Mouse (Mus musculus) lung, postnatal 14 days (tissue): ENCODE results near the gene Mef2b.

Experiments used
- DNase-seq: peaks from one replicate; pipeline ENCODE4 v3.0.0; 2021

Gene Mef2b

DNA sequence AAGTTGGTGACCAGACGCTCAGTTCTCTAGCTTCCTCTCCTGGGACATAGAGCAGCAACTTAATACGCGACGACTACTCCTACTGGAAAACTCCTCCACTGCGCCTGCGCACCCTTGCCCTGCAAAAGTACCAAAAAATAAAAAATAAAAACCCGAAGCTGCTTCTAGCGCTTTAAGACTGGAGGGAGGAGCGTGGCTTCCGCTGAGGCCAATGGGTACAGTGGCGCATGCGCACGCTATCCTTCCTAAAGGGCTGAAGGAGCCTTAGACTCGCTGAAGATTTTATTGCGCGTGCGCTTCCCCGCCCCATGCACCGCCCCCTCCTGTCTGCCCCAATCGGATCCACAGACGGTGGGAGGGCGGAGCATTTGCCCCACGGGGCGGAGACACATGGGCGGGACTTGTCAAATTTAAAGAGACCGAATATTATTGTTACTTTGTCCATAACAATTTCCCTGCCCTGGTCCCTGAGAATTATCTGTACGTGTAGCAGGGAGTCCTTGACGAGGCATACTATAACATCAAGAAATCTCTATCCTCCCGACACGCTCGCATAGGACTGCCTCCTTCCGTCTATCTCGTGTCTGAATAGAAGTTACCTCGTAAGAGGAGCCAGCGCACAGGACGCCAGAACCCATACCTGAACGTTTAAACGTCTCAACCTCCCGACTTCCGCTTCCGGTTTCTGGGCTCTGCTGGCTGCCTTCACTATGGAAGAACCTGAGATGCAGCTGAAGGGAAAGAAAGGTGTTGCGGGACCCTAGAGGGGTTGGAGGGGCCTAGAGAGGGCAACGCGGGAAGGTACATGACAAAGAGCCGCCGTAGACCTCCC, at the start of gene Mef2b, which contains the start of the genes Rfxank and Borcs8:
Mef2b (plus strand) TSS at position 686 of the 832 bp plus-strand sequence.
Rfxank (minus strand) TSS at position 129 of the 832 bp plus-strand sequence.
Borcs8 (plus strand) TSS at position 474 of the 832 bp plus-strand sequence.
- DNase-seq = peak; percentile 99

- DNase-seq = no peak
Measured at GRCm38 (mm10) chr8:70092786-70093185, 46.7 kb upstream of the Mef2b start.

DNA sequence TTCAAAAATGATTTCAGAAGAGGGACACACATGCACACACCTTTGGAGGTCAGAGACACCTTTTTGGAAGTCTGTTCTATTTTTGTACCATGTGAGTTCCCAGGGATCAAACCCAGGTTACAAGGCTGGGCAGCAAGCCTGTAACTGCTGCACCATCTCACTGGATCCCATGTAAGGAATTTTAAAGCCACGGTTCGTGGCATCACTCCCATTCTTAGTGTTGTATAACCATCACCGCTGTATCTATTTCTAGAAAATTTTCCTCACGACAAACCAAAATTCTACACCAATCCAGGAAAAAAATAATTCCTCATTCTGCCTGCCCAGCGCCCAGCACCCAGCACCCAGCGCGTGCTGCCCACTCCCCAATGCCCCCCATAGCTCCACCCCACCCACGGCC, 40.2 kb upstream of the Mef2b start:
- no peak for DNase-seq

GRCm38 (mm10) chr8:70100241-70100640, 39.3 kb upstream of the Mef2b start:
- DNase-seq = no peak

DNA sequence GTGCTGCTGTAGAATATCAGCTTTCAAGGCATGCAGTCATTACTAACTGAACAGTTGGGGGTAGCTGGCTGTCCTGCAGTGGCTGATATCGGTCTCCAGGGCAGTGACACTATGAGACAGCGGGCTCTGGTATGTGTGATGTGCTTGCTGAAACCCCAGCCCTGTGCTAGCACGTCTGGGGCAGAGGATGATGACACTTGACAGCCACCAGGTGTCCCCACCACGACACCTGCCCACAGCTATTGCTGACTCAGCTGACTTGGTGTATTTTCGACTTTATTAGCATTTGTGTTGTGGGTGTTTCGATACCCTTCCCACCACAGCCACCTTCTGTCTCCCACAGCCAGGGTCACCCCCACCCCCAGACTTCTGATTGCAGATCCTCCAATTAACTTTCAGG, 35.0 kb upstream of the Mef2b start:
- peak; percentile 44 for DNase-seq

- no peak for DNase-seq
Measured at GRCm38 (mm10) chr8:70104922-70105321, 34.6 kb upstream of the Mef2b start.

DNA sequence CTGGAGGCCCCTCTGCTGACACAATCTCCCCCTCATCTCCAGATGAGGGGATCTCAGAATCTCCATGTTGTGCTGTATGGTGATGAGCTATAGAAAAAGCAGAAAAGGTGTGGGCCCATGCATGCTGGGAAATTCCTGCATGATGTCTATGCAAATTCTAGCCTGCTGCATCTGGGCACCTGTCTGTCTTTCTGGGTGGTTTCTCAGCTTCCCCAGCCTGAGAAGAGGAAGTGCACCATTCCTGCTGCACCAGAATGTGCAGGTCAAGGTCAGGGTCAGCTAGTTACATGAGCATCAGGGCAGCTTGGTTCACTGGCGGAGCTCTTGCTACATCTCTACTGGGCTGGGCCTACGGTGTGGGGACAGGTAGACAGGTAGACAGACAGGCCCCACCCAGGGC, 29.1 kb upstream of the Mef2b start:
- no peak for DNase-seq

GRCm38 (mm10) chr8:70111192-70111795, 28.2 kb upstream of the Mef2b start:
- DNase-seq = no peak

DNA sequence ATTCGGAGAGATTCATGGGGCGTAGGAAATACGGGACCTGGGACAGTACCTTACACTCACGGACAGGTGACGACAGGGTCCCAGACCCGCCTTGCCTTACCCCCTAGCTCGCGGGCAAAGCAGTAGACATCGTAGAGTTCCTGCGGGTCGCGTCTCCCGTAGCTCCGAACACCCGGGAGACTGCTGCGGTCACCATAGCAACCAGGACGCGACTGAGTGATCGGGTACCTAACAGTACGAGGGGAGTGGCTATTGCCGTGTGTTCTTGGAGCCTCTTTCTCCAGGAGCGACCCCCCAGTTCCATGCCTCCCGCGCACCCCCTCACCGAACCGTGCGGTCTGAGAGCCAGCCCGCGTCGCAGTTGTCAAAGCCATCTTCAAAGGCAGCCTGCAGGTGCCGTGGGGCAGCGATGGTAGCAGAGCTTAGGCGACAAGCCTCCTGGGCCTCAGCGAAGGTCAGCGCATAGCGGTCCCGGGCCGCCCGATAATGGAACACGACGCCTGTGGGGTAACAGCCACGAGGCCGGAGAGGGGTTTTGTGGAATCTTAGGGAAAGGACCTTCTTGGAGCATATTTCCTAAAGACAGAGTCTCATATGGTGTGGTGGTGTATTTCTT, 27.0 kb upstream of the Mef2b start:
- no peak for DNase-seq

GRCm38 (mm10) chr8:70114488-70114887, 25.0 kb upstream of the Mef2b start:
- DNase-seq = no peak

GRCm38 (mm10) chr8:70114892-70115291, 24.6 kb upstream of the Mef2b start:
- no peak for DNase-seq

DNA sequence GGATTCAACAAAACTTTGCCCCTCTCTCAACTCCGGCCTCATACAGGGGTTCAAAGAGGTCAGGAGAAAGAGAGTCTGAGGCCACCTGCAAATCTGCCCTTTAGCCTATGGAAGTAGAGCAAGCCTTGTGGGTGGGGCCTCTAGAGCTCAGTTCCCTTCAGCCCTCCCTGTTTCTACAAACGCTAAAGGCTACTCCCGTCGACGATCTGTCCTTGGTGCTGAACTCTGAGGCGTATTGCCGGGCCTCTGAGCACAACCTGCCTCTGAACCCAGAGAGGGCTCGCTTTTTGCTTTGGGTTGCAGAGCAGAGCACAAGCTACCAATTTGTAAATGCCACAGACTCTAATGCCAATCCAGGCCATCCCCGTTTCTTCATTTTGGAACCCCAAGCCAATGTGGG, 21.9 kb upstream of the Mef2b start:
- peak; percentile 15 for DNase-seq

DNA sequence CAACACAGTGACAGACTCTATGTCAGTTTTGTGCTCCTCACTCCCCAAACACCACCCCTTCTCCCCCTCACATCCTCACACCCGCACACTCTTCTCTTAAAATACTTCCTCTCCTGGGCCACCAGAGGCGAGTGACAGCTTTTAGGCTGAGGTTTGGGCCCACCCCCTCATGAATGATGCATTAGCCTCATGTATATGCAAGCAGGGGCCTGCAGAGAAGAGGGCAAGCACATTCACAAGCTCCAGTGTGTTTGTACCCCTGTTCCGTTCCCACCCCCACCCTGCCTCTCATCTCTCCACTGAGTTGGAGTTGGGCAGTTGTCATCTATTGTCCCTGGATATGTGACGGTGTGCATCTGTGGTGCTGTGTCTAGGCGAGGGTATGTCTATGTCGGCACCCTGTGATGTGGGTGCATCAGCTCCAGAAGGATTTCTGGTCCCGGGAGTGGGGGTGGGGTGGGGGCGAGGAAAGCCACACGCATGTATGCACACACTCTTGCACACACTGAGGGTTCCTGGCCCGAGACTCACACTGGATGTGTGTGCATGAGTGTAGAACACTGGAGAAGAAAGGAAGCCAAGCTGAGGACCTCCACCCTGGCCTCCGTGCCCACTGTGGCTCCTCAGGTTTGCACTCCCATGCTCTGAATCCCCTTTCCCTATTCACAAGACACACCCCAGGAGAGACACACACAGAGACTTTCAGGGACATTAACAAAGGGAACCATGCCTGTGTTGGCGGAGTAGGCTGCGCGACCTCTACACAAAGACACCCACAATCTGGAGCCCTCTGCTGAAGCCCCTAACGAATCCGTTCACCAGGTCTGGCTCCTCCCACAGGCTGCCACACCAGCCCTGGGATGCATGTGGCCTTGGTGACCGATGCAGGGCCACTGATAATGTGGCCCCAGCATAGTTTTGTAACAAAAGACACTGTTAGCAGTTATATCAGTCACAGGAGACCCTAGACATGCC, 20.5 kb upstream of the Mef2b start:
- no peak for DNase-seq

GRCm38 (mm10) chr8:70120667-70121066, 18.8 kb upstream of the Mef2b start, which contains the start of gene Ncan:
TSS of gene Ncan (minus strand) at chr8:70120873.
- peak; percentile 55 for DNase-seq

DNA sequence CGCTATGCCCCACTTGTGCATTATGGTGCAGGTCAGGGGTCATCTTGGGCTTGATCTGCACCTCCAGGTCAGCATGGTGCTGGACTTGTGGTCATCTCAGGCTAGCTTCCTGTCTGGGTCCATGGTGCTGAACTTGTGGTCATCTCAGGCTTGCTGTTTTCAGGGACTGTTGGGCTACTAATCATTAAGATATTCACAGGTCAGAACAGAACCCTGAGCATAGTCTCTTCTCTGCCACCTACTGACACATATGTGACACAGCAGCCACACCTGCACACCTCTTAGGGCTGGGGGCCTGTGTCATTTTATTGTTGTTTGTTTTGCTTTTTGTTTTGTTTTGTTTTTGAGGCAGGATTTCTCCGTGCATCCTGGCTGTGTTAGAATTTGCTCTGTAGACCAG, 16.6 kb upstream of the Mef2b start:
- DNase-seq = no peak

DNA sequence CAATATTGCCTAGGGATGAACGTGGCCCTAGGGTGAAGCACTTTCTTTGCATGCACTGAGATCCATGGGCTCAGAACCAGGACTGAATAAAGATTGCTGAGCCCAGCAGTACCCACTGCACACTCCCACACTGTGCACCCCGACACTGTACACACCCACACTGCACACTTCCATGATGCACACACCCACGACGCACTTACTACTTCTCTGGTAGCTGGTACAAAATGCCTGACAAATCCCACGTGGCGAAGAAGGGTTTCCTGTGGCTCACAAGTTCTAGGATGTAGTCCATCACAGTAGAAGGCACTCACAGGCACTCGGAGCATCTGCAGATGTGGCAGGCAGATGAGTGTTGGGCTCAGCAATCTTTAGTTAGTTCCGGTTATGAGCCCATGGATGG, 14.5 kb upstream of the Mef2b start:
- DNase-seq = no peak

GRCm38 (mm10) chr8:70128435-70128834, 11.1 kb upstream of the Mef2b start:
- peak; percentile 48 for DNase-seq

DNA sequence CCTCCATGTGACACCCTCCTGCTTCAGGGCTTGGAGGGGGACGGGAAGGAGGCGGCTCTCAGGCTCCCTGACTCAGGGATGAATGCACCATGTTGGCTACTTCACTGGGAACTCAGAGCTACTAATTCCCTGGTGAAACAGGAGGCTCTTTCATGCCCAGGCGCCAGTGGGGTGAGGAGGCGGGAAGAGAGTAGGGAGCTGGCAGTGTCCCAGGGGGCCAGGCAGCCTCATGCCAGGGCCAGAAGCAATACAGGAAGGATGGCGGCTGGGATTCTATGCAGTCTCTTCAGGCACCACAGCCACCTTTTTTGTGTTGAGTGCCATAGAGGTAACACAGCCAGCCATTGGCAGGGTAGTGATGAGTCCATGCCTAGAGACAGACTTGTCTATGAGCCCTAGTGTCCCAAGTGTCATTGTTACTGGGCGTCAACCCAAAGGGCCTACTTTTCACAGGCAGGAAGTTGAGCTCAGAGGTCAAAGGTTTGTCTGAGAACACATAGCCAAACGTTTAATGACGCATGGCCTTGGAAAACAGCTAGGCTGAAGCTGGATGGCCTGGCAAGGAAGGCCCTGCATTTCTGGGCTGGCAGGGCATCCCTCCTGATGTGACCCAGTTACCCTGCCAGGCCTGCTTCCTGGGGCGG, 10.1 kb upstream of the Mef2b start:
- peak; percentile 46 for DNase-seq

GRCm38 (mm10) chr8:70130066-70130465, 9.4 kb upstream of the Mef2b start:
- DNase-seq = no peak

GRCm38 (mm10) chr8:70131166-70131883, 8.2 kb upstream of the Mef2b start, which contains the start of gene Nr2c2ap:
TSS of gene Nr2c2ap (plus strand) at chr8:70131333.
- DNase-seq = peak; percentile 86

DNA sequence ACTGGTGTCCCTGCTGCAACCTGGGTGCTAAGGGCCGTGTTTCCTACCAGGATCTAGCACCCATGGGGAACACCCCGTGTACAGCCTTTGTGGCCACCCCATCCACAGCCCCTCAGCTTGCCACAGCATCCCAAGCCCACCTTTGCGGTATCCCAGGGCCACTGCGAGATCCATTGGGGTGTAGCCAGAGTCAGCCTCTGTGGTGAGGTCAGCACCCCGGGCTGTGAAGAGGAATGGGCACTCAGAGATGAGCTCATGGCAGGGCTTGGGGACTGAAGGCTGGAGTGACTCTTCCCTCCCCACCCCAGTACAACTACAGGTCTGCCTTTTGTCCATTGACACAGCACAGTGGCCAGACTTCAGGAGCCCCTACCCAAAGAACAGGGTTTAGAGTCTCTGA, 5.4 kb upstream of the Mef2b start:
- no peak for DNase-seq
